Mouse (Mus musculus): ENCODE measurements at regions not wholly inside any gene's neighbourhood (a gene's known extent, or its start where the extent isn't known, plus 50 kb on each side); places are given as distances from the start of the nearest gene placed in this dataset.

- DNase-seq (ENCODE audit: low read depth), result no peak
Observed at GRCm38 (mm10) chr3:81279266-81279665, 243.1 kb downstream of the Pdgfc start.

DNA sequence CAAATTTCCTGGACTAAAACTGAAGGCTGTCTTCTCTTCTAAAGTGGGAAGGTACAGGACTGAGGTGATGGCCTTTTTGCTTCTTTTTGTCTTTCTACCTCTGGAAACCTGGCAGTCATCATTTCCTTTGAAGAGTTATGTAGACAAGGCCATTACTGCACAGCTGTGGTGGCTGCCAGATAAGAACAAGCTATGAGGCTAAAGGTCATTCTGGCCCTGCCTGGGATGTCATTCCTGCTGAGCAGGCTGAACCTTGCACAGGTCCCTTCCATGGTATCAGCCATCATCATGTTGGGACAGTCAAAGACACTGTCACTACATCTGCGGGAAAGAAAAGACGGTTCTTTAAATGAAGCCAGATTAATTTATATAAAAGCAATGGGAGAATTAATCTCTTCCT is 253.5 kb downstream of the Pdgfc start:
- DNase-seq (ENCODE audit: low read depth), result no peak

DNA sequence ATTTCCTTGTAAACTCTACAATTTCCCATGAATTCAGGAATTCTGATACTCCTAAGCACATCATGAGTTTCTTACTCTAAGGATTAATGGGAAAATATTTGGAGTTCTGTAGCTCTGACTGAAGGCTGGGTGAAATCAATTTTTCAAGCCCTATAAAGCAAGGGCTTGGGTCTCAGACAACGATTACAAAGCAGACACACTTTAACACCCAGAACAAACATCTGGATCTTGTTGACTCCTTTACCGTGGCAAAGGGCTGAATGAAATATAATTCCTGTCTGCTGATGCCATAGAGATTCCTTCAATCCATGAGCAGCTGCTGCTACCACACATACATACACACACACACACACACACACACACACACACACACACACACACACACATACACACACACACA is 256.2 kb downstream of the Pdgfc start:
- peak; percentile 1 for DNase-seq (ENCODE audit: low read depth)

- no peak for DNase-seq (ENCODE audit: low read depth)
Observed at GRCm38 (mm10) chr3:81293186-81293819, 257.1 kb downstream of the Pdgfc start.

DNA sequence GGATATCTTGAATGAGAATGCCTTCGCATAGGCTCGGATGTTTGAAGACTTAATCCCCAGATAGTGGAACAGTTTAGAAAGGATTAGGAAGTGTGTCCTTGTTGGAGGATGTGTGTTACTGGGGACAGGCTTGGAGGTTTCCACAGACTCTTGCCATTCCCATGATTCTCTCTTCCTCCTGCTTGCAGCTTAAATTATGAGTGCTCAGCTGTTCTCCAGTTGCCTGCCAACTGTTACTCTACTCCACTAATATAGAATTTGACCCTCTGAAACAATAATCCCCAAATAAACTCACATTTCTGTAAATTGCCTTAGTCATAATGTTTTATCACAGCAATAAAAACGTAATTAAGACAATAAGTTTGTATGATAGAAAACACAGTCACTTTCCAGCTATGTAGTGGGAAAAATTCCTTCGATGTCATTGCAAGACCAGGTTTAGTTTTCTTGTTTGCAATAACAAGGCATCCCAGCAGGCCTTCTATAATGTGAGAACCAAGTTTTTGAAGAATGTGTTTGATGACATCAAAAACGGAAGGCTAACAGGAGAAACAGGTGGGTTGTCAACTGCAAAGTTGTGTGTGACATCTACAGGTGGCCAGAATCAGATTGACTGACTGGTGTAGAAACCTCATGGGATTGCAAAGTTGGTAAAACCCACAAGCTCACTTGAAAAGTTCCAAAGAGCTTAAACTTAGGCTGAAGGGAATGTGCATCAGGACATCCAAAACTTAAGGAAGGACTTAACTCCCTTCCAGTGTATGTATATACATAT is 268.0 kb downstream of the Pdgfc start:
- DNase-seq (ENCODE audit: low read depth), result no peak

DNA sequence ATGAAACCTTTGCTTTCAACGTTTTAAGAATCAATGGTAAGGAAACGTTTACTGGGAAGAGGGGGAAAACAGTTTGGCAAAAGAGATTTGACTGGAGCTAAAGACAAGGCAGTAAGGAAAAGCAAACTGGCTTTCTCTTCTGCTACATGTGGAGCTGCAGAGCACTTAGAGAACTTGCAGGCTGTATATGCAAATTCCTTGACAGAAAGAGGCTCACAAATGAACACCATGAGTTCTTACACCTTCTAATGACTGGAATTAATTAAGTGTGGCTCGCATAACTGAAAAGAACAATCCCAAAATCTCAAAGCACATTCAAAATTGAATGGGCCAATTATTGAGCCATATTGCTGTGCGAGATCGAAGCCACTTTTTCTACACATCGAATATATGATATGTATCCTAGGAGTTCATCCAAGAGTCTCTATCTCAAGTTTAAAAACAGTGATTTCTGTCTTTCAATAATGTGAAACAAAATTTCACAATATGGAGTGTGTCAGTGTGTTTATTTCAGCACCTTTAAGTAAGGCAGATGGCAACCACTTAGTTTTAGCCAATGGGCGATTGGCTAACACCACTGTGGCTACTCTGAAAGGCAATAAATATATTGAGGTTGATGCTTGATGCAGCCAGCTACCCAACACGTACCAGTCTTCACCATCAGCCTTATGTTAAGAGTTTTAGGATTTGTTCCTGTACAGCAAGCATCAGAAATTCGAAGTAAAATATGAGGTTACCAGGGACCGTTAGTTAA is 269.4 kb downstream of the Pdgfc start:
- DNase-seq (ENCODE audit: low read depth), result no peak

GRCm38 (mm10) chr3:81326866-81327265 is 290.6 kb downstream of the Pdgfc start:
- no peak for DNase-seq (ENCODE audit: low read depth)

DNA sequence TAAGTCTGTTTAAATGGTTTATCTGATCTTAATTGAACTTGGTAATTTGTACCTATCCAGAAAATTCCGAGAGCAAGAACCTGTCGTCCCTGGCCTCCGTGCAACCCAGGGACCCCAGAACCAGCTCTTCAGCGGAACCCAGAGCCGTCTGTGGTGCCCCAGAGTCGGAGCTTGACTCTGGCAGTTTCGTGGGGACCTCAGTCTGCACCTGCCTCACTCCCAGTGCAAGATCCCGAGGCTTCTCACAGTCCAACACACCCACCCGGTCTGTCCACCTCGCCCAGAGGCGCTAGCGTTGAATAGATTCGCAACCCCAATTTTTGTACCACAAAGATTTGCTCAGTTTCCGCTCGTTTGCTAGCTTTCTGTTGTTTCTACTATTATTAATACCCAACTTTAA is 315.5 kb downstream of the Pdgfc start:
- no peak for DNase-seq (ENCODE audit: low read depth)

DNA sequence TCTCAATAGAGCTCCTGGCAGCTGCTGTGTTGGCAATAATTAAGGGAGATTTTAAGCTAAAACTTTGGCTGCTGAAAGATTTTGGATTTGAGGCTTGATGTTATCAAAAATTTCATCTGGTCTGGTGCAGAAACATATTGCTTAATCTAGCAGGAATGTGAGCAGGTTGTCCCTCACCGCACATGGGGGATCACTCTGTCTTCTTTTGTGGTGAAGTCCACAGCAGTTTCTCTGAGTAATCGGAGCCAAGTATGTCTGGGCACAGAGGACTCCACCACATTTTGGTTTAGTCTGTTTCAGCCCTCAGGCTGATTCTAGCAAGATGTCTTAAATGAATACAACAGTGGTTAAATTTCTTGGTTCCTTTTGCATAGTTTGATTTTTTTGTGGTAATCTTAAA is 331.7 kb downstream of the Pdgfc start:
- DNase-seq (ENCODE audit: low read depth), result peak; percentile 89

GRCm38 (mm10) chr3:81368642-81369041 is 332.4 kb downstream of the Pdgfc start:
- DNase-seq (ENCODE audit: low read depth), result no peak

- no peak for DNase-seq (ENCODE audit: low read depth)
Observed at GRCm38 (mm10) chr3:81369742-81370141, 333.5 kb downstream of the Pdgfc start.

DNA sequence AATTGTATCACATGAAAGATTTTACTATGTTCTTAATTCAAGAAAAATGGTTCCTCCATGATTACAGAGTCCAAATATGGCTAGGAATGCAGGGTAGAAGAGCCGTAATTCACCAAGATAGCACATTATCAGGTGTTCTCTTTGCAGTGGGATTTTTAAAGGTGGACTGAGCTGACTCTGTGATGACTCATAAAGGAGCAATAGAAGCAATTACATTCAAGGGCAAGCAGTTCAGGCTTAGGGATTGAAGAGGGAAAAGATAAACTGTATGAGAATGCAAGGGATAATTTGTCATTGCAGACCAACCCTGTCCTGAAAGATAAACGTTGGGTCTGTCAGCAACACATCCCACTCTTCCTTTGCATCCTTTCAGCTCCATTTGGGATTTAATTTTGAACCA is 339.8 kb downstream of the Pdgfc start:
- no peak for DNase-seq (ENCODE audit: low read depth)

DNA sequence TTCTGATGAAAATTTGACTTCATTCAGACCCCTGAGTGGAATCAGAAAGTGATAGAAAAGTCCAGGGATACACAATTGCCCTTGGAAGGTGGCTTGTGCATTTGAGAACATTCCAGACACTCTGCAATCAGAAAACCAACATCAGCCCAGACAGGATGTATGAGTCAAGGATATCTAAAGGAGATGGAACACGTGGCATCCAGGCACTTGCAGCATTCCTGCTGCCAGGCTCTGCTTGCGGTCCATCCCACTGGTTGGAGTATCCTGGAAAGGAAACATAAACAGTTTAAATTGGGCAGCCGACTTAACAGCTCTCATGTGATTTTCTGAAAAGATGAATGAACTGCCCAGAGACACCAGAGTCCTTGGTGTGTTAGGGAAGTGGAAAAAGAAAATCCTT is 341.2 kb downstream of the Pdgfc start:
- DNase-seq (ENCODE audit: low read depth), result peak; percentile 73

- DNase-seq (ENCODE audit: low read depth), result no peak
Observed at GRCm38 (mm10) chr3:81379362-81379761, 343.1 kb downstream of the Pdgfc start.

GRCm38 (mm10) chr3:81386931-81387330 is 350.7 kb downstream of the Pdgfc start:
- DNase-seq (ENCODE audit: low read depth), result no peak

- no peak for DNase-seq (ENCODE audit: low read depth)
Observed at GRCm38 (mm10) chr3:81387634-81388033, 351.4 kb downstream of the Pdgfc start.

- DNase-seq (ENCODE audit: low read depth), result no peak
Observed at GRCm38 (mm10) chr3:81397212-81397611, 361.0 kb downstream of the Pdgfc start.

DNA sequence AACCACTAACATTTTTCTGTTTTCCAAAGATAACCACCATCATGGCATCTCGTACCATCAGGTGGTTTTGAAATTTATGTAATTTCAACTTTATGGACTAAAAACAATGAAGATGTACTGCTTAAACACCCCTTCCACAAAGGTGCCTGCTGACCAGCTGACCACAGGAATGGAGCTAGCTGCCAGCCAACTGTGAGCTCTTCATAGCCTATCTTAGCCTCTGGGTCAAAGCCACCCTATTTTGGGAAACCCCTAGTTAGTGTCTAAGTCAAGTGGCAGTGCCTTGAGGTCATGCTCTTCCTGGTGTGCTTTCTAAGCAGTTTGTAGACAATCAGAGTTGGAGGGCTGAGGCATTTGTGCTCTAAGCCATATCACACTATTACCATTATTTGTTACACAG is 364.8 kb downstream of the Pdgfc start:
- DNase-seq (ENCODE audit: low read depth), result no peak

DNA sequence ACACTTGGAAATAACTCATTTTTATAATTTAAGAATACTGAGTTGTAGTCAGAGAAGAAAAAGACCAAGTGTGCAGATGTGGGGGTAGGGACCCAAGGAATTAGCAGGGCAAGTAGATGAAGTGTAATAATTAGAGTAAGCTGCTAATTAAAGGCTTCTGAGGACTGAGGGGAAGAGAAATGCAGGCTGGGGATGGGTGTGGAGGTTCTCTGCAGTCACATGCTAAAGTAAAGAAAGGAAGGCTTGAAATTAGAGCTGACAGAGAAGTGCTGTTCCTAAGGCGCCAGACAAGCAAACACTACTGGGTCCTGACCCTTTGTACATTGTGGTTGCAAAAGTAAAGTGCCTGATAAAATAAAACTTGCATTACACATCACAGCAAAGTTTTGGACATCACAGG is 372.7 kb downstream of the Pdgfc start:
- DNase-seq (ENCODE audit: low read depth), result no peak

GRCm38 (mm10) chr3:81421875-81422274 is 385.7 kb downstream of the Pdgfc start:
- no peak for DNase-seq (ENCODE audit: low read depth)

GRCm38 (mm10) chr3:81426765-81427164 is 390.5 kb downstream of the Pdgfc start:
- DNase-seq (ENCODE audit: low read depth), result no peak

All from fibroblast of lung, adult 2 months (primary cell).